Mouse (Mus musculus): ENCODE data around the gene Tm4sf19. TPM values are rescaled to one million over a fixed set of nuclear protein-coding genes. Genes with fewer than 3 reads are reported as not detected.

Tm4sf19 gene
- total RNA-seq, 2 experiments from 2014 or later: not detected

Other genes with a start within 250 kb of the Tm4sf19 start
- gene Nrros, start 234.9 kb upstream of the Tm4sf19 start, total RNA-seq (2021): 1 to 10 TPM; 2.0 to 2.1 TPM
- not detected for gene Bex6, start 220.7 kb upstream of the Tm4sf19 start, total RNA-seq (2021)
- 10 to 100 TPM; 14.0 to 14.9 TPM for gene Fbxo45, start 153.3 kb upstream of the Tm4sf19 start, total RNA-seq (2021)
- 1 to 10 TPM; 4.4 to 5.8 TPM for gene Wdr53, start 153.3 kb upstream of the Tm4sf19 start, total RNA-seq (2021)
- 10 to 100 TPM; 69.4 to 72.8 TPM for gene Smco1, start 129.0 kb upstream of the Tm4sf19 start, total RNA-seq (2021)
- 1 to 10 TPM; 7.8 to 9.6 TPM for gene Rnf168, start 123.0 kb upstream of the Tm4sf19 start, total RNA-seq (2021)
- 10 to 100 TPM; 15.0 to 15.8 TPM for gene Ubxn7, start 68.2 kb upstream of the Tm4sf19 start, total RNA-seq (2021)
- gene Tctex1d2, start 19.2 kb downstream of the Tm4sf19 start, total RNA-seq (2021): 1 to 10 TPM; 3.3 to 4.8 TPM
- gene Pcyt1a, start 30.4 kb downstream of the Tm4sf19 start, total RNA-seq (2021): 100 to 1,000 TPM; 105 to 121 TPM
- not detected for gene Slc51a, start 87.4 kb downstream of the Tm4sf19 start, total RNA-seq (2021)
- gene Zdhhc19, start 95.8 kb downstream of the Tm4sf19 start, total RNA-seq (2021): not detected
- 100 to 1,000 TPM; 157 to 180 TPM for gene Tfrc, start 208.4 kb downstream of the Tm4sf19 start, total RNA-seq (2021)
- gene Tnk2, start 243.4 kb downstream of the Tm4sf19 start, total RNA-seq (2021): 10 to 100 TPM; 40.0 to 44.8 TPM